Mouse (Mus musculus) ovary, postnatal 36 days (tissue): Measurements from ENCODE around the gene Ccr6.
"Not testable (repeated sequence)": the region's sequence is repeated elsewhere in the genome, so short reads cannot be mapped to it uniquely, and the experiment has no call there.

Experiments
- DNase-seq: peaks from one replicate; pipeline ENCODE4 v3.0.0; 2022; ENCODE audit warnings: low spot score, mixed read lengths

The Ccr6 gene

GRCm38 (mm10) chr17:8234537-8234936 lies 1.3 kb upstream of the Ccr6 start:
- no peak for DNase-seq

- DNase-seq = no peak
These were observed 2.3 kb downstream of the Ccr6 start for GRCm38 (mm10) chr17:8238012-8238710.

GRCm38 (mm10) chr17:8239561-8239960 lies 3.7 kb downstream of the Ccr6 start:
- no peak for DNase-seq

GRCm38 (mm10) chr17:8240517-8240916 lies 4.7 kb downstream of the Ccr6 start:
- DNase-seq = no peak

GRCm38 (mm10) chr17:8241645-8242044 lies 5.8 kb downstream of the Ccr6 start:
- no peak for DNase-seq

GRCm38 (mm10) chr17:8242186-8242585 lies 6.3 kb downstream of the Ccr6 start:
- DNase-seq = no peak

GRCm38 (mm10) chr17:8244124-8244523 lies 8.3 kb downstream of the Ccr6 start:
- no peak for DNase-seq

GRCm38 (mm10) chr17:8246102-8246754 lies 10.4 kb downstream of the Ccr6 start:
- DNase-seq = no peak

GRCm38 (mm10) chr17:8251704-8252103 lies 15.9 kb downstream of the Ccr6 start:
- DNase-seq = no peak

- no peak for DNase-seq
These were observed 18.4 kb downstream of the Ccr6 start for GRCm38 (mm10) chr17:8254268-8254667.

GRCm38 (mm10) chr17:8254914-8255313 lies 19.1 kb downstream of the Ccr6 start:
- no peak for DNase-seq

- DNase-seq = no peak
These were observed 19.7 kb downstream of the Ccr6 start for GRCm38 (mm10) chr17:8255583-8255982.

- no peak for DNase-seq
These were observed 21.1 kb downstream of the Ccr6 start for GRCm38 (mm10) chr17:8256982-8257381.

GRCm38 (mm10) chr17:8264638-8265037 lies 28.8 kb downstream of the Ccr6 start:
- not testable (repeated sequence) for DNase-seq

- no peak for DNase-seq
These were observed 36.4 kb downstream of the Ccr6 start for GRCm38 (mm10) chr17:8272054-8272749.

- DNase-seq = no peak
These were observed 37.1 kb downstream of the Ccr6 start for GRCm38 (mm10) chr17:8272951-8273350.

GRCm38 (mm10) chr17:8276071-8276470 lies 40.2 kb downstream of the Ccr6 start:
- DNase-seq = no peak

- DNase-seq = no peak
These were observed 40.8 kb downstream of the Ccr6 start for GRCm38 (mm10) chr17:8276680-8277079.

GRCm38 (mm10) chr17:8277266-8277665 lies 41.4 kb downstream of the Ccr6 start:
- DNase-seq = no peak

GRCm38 (mm10) chr17:8278356-8278755 lies 42.5 kb downstream of the Ccr6 start:
- DNase-seq = no peak

- DNase-seq = peak; percentile 67
These were observed 47.1 kb downstream of the Ccr6 start, which contains the start of gene Mpc1 for GRCm38 (mm10) chr17:8282821-8283525. Gene Mpc1 (plus strand): TSS chr17:8282904.

- DNase-seq = peak; percentile 95
These were observed 47.8 kb downstream of the Ccr6 start for GRCm38 (mm10) chr17:8283526-8284253.
